Mouse (Mus musculus): ENCODE measurements around the gene Crtc1. TPM values are rescaled to one million over a fixed set of nuclear protein-coding genes. Genes with fewer than 3 reads are reported as not detected.

Gene Crtc1
- polyA plus RNA-seq, 1 experiment, result 29.6 TPM

DNA sequence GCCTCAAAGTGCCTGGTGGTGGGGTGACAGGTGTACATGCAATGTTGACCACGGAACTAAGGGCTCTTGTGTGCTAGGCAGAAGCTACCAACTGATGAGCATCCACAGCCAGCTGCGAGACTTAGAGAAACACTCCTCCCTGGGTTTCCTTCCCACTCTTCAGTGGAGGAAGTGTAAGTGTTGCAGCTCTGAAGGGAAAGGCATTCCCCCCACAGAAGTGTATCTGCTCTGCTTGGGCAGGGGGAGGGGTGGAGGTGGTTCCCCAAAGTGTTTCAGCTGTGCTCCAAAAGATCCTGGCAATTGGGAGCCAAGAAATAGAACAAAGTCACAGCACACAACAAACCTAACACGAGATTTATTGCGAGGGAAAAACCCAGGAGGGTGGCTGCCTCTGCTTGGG lies 85.4 kb downstream of the Crtc1 start:
- no peak for TF ChIP-seq GATA1 (IDR thresholded peaks at IDR 0.05; ENCODE audit: low read length)

DNA sequence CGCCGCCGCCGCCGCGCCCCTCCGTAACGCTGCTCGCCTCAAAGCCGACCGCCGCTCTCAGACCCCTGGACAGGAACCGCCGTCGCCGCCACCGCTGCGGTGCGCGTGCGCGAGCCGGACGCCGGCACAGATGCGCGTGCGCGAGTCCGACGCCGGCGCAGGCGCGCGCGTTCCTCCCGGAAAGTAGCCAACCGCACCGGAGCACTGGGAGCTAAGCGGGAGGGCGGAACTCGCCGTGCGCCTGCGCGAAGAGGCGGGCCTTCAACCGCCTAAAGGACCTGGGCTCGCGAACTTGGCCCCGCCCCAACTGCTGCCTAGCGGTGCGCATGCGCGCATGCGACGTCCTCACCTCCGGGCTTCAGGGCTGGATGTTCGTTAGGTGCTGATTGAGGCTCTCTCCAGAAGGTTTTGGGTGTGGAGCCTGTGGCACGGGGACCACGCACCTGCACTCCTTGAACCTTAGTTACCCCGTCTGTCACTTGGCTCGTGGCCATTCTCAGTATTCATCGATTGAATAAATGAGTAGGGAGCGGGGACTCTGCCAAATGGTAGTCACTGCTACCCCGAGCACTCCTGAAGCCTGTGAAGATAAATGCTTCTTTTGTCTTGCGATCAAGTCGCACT lies 86.1 kb downstream of the Crtc1 start, which contains the start of gene Upf1:
Gene Upf1 (minus strand): TSS at position 85 of the 624 bp plus-strand sequence.
- no peak for TF ChIP-seq GATA1 (IDR thresholded peaks at IDR 0.05; ENCODE audit: low read length)

DNA sequence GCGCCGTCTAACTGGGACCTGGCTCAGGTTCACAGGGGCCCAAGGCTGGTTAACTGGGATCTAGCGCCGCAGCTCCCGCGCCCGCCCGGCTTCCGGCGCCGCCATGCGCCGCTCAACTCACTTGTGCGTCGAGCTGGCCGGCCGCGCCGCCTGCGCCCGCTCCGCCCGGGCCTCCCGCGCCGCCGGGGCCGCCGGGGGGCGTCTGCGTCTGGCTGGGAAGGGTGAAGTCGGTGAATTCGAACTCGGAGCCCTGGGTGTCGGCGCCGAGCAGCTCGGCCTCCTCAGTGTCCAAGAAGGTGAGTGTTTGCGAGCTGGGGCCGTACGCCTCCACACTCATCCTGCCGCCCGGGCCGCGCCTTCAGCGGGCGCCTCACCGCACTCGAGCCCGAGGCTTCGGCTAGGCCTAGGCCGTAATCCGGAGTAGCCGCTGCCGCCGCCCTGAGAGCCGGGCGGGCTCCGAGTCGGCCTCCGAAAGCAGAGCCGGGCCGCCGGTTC lies 86.7 kb downstream of the Crtc1 start:
- no peak for TF ChIP-seq GATA1 (IDR thresholded peaks at IDR 0.05; ENCODE audit: low read length)

GRCm38 (mm10) chr8:70352000-70352384 lies 87.4 kb downstream of the Crtc1 start:
- TF ChIP-seq GATA1 (IDR thresholded peaks at IDR 0.05; ENCODE audit: low read length), result no peak

- no peak for TF ChIP-seq GATA1 (IDR thresholded peaks at IDR 0.05; ENCODE audit: low read length)
Observed at GRCm38 (mm10) chr8:70351035-70351999, 88.1 kb downstream of the Crtc1 start.

GRCm38 (mm10) chr8:70347860-70348420 lies 91.4 kb downstream of the Crtc1 start:
- no peak for TF ChIP-seq GATA1 (IDR thresholded peaks at IDR 0.05; ENCODE audit: low read length)

DNA sequence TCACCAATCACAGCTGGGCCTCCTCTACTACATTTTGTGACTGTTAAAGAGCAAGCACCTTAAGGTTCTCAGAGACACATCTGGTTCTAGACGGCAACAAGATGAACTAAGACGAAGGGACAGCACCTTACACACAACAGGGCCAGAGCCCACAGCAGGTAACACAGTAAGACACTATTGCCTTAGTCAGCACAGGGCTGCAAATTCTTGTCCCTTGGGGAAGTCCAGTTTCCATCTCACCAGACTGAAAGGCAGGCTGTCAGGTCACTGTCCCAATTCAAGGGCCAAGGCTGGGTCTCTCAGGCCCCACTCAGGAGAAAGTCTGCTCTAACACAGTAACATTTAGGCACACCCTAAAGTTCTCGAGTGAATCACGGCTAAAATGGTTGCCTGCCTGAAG lies 91.9 kb downstream of the Crtc1 start:
- TF ChIP-seq GATA1 (IDR thresholded peaks at IDR 0.05; ENCODE audit: low read length), result no peak

- no peak for TF ChIP-seq GATA1 (IDR thresholded peaks at IDR 0.05; ENCODE audit: low read length)
Observed at GRCm38 (mm10) chr8:70344279-70344678, 95.1 kb downstream of the Crtc1 start.

DNA sequence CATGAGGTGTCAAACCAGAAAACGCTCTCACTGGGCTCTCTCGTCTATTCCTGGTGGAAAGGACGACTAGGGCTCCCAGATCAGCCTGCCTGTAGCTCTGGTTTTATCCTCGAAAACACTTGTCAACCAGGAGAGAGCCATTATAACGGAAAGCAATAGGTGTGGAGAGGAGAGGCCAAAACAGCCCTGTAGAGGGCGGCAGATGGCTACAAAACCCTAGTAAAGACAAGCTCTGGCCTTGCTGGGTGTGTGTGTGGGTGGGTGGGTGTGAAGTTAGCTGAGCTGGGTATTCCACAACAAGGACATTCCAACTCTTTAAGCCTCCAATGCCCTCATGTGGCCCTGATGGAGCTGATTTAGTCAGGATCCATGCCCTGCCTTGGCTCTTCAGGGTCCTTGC lies 95.7 kb downstream of the Crtc1 start:
- TF ChIP-seq GATA1 (IDR thresholded peaks at IDR 0.05; ENCODE audit: low read length), result no peak

DNA sequence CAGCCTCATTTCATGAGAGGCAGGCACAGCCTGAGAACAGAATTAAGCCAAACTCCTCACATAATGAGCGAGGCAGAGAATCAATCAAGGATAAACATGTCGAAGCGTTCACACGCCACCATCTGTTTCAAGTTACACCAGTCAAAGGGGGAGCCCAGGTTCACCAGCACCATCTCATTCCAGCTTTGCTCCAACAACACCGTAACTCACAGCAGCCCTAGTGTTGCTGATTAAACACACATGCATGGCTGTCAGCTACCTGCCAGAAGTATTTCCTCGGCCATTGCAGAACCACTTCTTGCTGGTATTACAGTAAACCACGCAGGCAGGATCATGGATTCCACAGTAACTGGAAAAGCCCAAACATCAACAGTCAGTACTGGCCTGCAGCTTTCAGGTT lies 96.3 kb downstream of the Crtc1 start:
- TF ChIP-seq GATA1 (IDR thresholded peaks at IDR 0.05; ENCODE audit: low read length), result no peak

DNA sequence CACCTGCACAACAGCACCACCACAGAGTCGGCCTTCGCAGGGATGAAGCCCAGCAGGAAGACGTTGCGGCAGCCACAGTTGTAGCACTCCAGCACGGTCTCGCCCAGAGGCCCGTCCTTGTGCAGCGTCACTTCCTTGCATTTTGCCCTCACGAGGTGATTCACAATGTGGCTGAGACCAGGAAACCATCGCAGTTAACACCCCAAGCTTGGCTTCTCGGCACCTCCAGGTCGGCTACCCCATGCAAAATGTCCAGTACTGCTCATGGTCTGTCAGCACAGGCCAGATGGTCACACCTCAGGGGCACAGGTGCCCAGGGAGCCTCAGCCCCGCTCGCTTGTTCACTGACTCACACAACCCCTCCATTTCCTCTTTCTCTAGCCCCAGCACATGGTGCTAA lies 97.4 kb downstream of the Crtc1 start:
- TF ChIP-seq GATA1 (IDR thresholded peaks at IDR 0.05; ENCODE audit: low read length), result no peak

DNA sequence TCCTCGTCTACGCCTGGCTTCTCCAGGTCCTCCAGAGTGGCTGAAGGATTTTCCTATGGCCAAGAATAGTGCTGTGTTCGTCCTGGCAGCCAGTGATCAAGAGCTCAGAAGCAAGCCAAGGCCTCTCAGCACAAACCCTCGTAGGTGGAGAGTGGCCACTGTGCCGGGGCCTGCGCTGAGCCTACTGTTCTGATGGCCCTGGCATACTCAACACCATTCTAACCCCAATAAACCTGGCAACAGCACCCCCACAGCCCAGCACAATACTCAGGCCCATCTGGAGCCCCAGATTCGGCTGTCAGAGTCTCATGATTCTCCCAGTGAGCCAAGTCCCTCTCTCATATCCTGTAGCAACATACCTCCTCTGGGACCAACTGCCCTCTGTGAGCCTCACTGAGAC lies 98.7 kb downstream of the Crtc1 start:
- TF ChIP-seq GATA1 (IDR thresholded peaks at IDR 0.05; ENCODE audit: low read length), result no peak

GRCm38 (mm10) chr8:70338931-70339330 lies 100.4 kb downstream of the Crtc1 start:
- no peak for TF ChIP-seq GATA1 (IDR thresholded peaks at IDR 0.05; ENCODE audit: low read length)

GRCm38 (mm10) chr8:70332878-70333202 lies 106.5 kb downstream of the Crtc1 start:
- TF ChIP-seq GATA1 (IDR thresholded peaks at IDR 0.05; ENCODE audit: low read length), result no peak

Other genes with a start within 250 kb of the Crtc1 start
- gene Slc25a42, start 227.3 kb downstream of the Crtc1 start, polyA plus RNA-seq (2012), result 18.7 and 20.1 TPM in 2 replicates
- 21.8 and 26.2 TPM in 2 replicates for gene Sugp2, start 205.4 kb downstream of the Crtc1 start, polyA plus RNA-seq (2012)
- 24.5 and 26.2 TPM in 2 replicates for gene Armc6, start 205.1 kb downstream of the Crtc1 start, polyA plus RNA-seq (2012)
- gene Homer3, start 156.8 kb downstream of the Crtc1 start, polyA plus RNA-seq (2012), result 34.3 and 37.1 TPM in 2 replicates
- gene Ddx49, start 137.1 kb downstream of the Crtc1 start, polyA plus RNA-seq (2012), result 41.5 and 54.5 TPM in 2 replicates
- gene Cope, start 137.1 kb downstream of the Crtc1 start, polyA plus RNA-seq (2012), result 311 and 375 TPM in 2 replicates
- not detected in 2 replicates for gene Cers1, start 123.8 kb downstream of the Crtc1 start, polyA plus RNA-seq (2012)
- gene Gdf1, start 109.8 kb downstream of the Crtc1 start, polyA plus RNA-seq (2012), result not detected in 2 replicates
- gene Upf1, start 86.3 kb downstream of the Crtc1 start, polyA plus RNA-seq (2012), result 126 and 139 TPM in 2 replicates
- 0.28 and 0.29 TPM in 2 replicates for gene Comp, start 66.0 kb downstream of the Crtc1 start, polyA plus RNA-seq (2012)
- gene Klhl26, start 37.4 kb upstream of the Crtc1 start, polyA plus RNA-seq (2012), result 10.0 and 10.8 TPM in 2 replicates
- not detected in 2 replicates for gene Tmem59l, start 47.8 kb upstream of the Crtc1 start, polyA plus RNA-seq (2012)
- gene Crlf1, start 53.6 kb upstream of the Crtc1 start, polyA plus RNA-seq (2012), result not detected in 2 replicates
- gene Rex1bd, start 67.2 kb upstream of the Crtc1 start, polyA plus RNA-seq (2012), result 264 and 347 TPM in 2 replicates
- gene Uba52, start 71.2 kb upstream of the Crtc1 start, polyA plus RNA-seq (2012), result 421 and 1,202 TPM in 2 replicates
- 1,137 and 1,401 TPM in 2 replicates for gene Fkbp8, start 88.1 kb upstream of the Crtc1 start, polyA plus RNA-seq (2012)
- 41.4 and 54.9 TPM in 2 replicates for gene Kxd1, start 88.4 kb upstream of the Crtc1 start, polyA plus RNA-seq (2012)
- 50.0 and 51.6 TPM in 2 replicates for gene Ell, start 99.9 kb upstream of the Crtc1 start, polyA plus RNA-seq (2012)
- gene Isyna1, start 154.8 kb upstream of the Crtc1 start, polyA plus RNA-seq (2012), result 184 and 204 TPM in 2 replicates
- 968 and 1,213 TPM in 2 replicates for gene Ssbp4, start 169.3 kb upstream of the Crtc1 start, polyA plus RNA-seq (2012)
- gene Lrrc25, start 176.6 kb upstream of the Crtc1 start, polyA plus RNA-seq (2012), result 0.08 and 0.13 TPM in 2 replicates
- gene Gdf15, start 192.9 kb upstream of the Crtc1 start, polyA plus RNA-seq (2012), result 0.05 TPM in 1 of 2 replicates, not detected in the other
- gene Pgpep1, start 220.8 kb upstream of the Crtc1 start, polyA plus RNA-seq (2012), result 3.7 and 5.0 TPM in 2 replicates
- 887 and 1,189 TPM in 2 replicates for gene Lsm4, start 233.7 kb upstream of the Crtc1 start, polyA plus RNA-seq (2012)

All from G1E-ER4 (cell line).